Mouse (Mus musculus): ENCODE measurements around the gene Fkbp6. TPM values are rescaled to one million over a fixed set of nuclear protein-coding genes. Genes with fewer than 3 reads are reported as not detected.
"Not testable (repeated sequence)": the region's sequence is repeated elsewhere in the genome, so short reads cannot be mapped to it uniquely, and the experiment has no call there.

The Fkbp6 gene
- polyA plus RNA-seq, 1 experiment from 2014 or later, result not detected

DNA sequence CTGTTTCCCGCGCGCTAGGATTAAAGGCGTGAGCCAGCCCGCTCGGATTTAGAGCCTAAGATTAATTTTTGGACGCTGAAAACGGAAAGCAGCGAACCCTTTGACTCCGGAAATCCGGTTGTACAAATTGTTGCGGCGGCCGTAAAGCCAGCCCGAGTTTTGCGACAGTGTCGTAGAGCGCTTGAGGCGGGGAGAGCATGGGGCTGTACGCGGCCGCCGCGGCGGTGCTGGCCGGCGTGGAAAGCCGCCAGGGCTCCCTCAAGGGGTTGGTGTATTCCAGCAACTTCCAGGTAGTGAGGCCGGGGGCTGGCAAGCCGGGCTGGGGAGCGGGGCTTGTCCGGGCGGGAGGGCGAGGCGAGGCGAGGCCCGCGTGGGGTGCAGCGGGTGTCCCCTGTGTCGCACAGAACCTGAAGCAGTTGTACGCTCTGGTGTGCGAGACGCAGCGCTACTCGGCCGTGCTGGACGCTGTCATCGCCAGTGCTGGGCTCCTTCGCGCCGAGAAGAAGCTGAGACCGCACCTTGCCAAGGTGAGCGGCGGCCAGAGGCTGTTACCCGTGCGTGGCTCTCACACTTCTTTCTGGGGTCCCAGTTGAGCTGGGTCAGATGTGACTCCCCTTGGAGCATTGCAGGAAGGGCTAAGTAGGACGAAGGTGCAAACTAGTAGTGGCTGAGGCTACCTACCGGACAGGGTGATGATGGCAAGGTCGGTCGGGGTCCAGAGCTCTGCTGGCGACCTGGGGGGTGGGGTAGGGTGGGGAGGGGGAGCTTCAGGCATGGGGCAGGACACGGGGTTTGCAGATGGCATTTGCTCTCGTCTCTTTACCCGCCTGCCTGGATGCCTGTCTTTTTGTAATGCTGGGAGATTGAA lies 20.2 kb upstream of the Fkbp6 start, which contains the start of gene Nsun5:
Nsun5 (plus strand) TSS at position 167 of the 868 bp plus-strand sequence.
- ATAC-seq (replicated peaks; ENCODE audit: low FRiP score, low read depth), result peak; percentile 72
- peak within 1 kb of the TSS; percentile 87 for H3K27ac ChIP-seq
- under 1% methylated on average over 59 of the region's 64 CpGs for WGBS

DNA sequence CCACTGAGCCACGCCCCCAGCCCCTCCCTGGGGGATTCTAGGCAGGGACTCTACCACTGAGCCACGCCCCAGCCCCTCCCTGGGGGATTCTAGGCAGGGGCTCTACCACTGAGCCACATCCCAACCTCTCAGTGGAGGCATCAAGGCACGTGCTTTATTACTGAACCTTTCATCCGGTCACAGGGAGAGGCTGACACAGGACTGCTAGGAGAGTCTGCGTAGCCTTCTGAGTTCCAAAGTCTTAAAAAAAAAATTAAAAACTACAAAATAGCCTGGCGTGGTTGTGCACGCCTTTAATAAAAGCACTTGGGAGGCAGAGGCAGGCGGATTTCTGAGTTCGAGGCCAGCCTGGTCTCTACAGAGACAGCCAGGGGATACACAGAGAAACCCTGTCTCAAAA lies 19.4 kb upstream of the Fkbp6 start:
- H3K4me3 ChIP-seq (replicated peaks; ENCODE audit: low read depth, low read length), result peak overlapping the region; percentile 81
- H3K9me3 ChIP-seq (replicated peaks; ENCODE audit: low read length); H3K27me3 ChIP-seq (ENCODE audit: insufficient read depth, low read length); H3K4me1 ChIP-seq (replicated peaks; ENCODE audit: insufficient read depth, low read length); ATAC-seq (replicated peaks; ENCODE audit: low FRiP score, low read depth); DNase-seq (ENCODE audit: low spot score): not testable (repeated sequence)
- WGBS, result 64% methylated on average over 9 of the region's 9 CpGs
- peaks cover 13% of the 10 kb centered on the region for H3K36me3 ChIP-seq (ENCODE audit: insufficient read depth, low read length)
- peak overlapping the region; percentile 81 for H3K4me2 ChIP-seq (ENCODE audit: low read length)
- peak overlapping the region; percentile 85 for H3K9ac ChIP-seq (ENCODE audit: low read depth, low read length)
- peak overlapping the region; percentile 87 for H3K27ac ChIP-seq

More for the DNA sequence above, 20.2 kb upstream of the Fkbp6 start, which contains the start of gene Nsun5:
- 0 out of 2 replicates have a peak, but pooled peaks have one; percentile 6 for TF ChIP-seq CTCF (IDR thresholded peaks at IDR 0.05; ENCODE audit: low read depth)
- Histone ChIP-seq H3K36me3 (ENCODE audit: insufficient read depth, low read length) (peaks cover 19% of the 10 kb centered on the region), H3K27me3 (ENCODE audit: insufficient read depth, low read length) (no peaks in the 10 kb centered on the region), H3K9me3 (replicated peaks; ENCODE audit: low read length) (no peaks in the 10 kb centered on the region), H3K4me1 (replicated peaks; ENCODE audit: insufficient read depth, low read length) (peaks cover 6% of the 10 kb centered on the region; the same call in 1 of the 2 replicates), H3K4me3 (replicated peaks; ENCODE audit: low read depth, low read length) (peak within 1 kb of the TSS; percentile 81), H3K4me2 (ENCODE audit: low read length) (peak within 1 kb of the TSS; percentile 81), H3K9ac (ENCODE audit: low read depth, low read length) (peak within 1 kb of the TSS; percentile 85)
- DNase-seq (ENCODE audit: low spot score), result peak; percentile 96

DNA sequence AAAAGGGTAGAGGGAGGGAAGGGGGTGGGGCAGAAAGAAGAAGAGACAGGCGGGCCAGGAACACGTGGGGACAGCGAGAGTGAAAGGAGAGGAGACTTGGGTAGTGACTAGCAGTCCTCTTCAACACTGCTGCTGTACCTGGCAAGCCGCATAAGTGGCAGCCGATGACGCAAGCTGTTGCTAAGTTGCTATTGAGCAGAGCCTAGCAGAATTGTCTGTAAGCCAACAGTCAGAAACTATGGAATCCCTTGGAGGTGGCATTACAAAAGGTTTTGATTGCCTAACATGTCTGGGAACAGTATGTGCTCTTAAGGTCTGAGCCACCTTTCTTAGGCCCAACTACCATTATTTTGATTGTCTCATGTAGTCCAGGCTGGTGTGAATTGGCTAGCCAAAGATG lies 18.5 kb upstream of the Fkbp6 start:
- 84% methylated on average over 6 of the region's 6 CpGs for WGBS
- Histone ChIP-seq H3K4me1 (replicated peaks; ENCODE audit: insufficient read depth, low read length) (peaks cover 6% of the 10 kb centered on the region; the same call in 1 of the 2 replicates), H3K27me3 (ENCODE audit: insufficient read depth, low read length) (no peaks in the 10 kb centered on the region), H3K4me3 (replicated peaks; ENCODE audit: low read depth, low read length) (no peak overlapping the region), H3K9ac (ENCODE audit: low read depth, low read length) (no peak overlapping the region), H3K36me3 (ENCODE audit: insufficient read depth, low read length) (peaks cover 11% of the 10 kb centered on the region), H3K27ac (no peak overlapping the region), H3K9me3 (replicated peaks; ENCODE audit: low read length) (no peaks in the 10 kb centered on the region), H3K4me2 (ENCODE audit: low read length) (no peak overlapping the region)
- TF ChIP-seq CTCF (IDR thresholded peaks at IDR 0.05; ENCODE audit: low read depth), result no peak
- no peak for DNase-seq (ENCODE audit: low spot score)
- no peak for ATAC-seq (replicated peaks; ENCODE audit: low FRiP score, low read depth)

DNA sequence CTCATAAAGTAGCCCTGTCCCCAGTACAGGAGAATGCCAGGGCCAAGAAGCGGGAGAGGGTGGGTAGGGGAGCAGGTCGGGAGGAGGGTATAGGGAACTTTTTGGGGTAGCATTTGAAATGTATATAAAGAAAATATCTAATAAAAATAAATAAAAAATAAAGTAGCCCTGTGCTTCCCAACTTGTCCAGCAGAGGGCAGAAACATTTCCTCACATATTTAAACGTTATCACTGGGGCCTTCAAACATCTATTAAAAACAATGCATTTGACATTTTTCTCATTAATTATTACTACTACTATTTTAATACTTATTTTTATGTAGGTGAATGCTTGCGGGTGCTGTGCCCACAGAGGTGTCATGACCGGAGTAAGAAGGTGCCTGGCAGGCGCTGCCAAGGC lies 18.0 kb upstream of the Fkbp6 start:
- DNase-seq (ENCODE audit: low spot score) (peak; percentile 32), ATAC-seq (replicated peaks; ENCODE audit: low FRiP score, low read depth) (no peak)
- peaks cover 6% of the 10 kb centered on the region; the same call in 1 of the 2 replicates for H3K4me1 ChIP-seq (replicated peaks; ENCODE audit: insufficient read depth, low read length)
- peak; percentile 71 for TF ChIP-seq CTCF (IDR thresholded peaks at IDR 0.05; ENCODE audit: low read depth)
- 55% methylated on average over 6 of the region's 6 CpGs for WGBS
- H3K9ac ChIP-seq (ENCODE audit: low read depth, low read length), result no peak overlapping the region
- H3K9me3 ChIP-seq (replicated peaks; ENCODE audit: low read length), result no peaks in the 10 kb centered on the region
- H3K4me3 ChIP-seq (replicated peaks; ENCODE audit: low read depth, low read length), result no peak overlapping the region
- H3K4me2 ChIP-seq (ENCODE audit: low read length), result no peak overlapping the region
- peaks cover 7% of the 10 kb centered on the region for H3K36me3 ChIP-seq (ENCODE audit: insufficient read depth, low read length)
- no peaks in the 10 kb centered on the region for H3K27me3 ChIP-seq (ENCODE audit: insufficient read depth, low read length)
- H3K27ac ChIP-seq, result no peak overlapping the region

DNA sequence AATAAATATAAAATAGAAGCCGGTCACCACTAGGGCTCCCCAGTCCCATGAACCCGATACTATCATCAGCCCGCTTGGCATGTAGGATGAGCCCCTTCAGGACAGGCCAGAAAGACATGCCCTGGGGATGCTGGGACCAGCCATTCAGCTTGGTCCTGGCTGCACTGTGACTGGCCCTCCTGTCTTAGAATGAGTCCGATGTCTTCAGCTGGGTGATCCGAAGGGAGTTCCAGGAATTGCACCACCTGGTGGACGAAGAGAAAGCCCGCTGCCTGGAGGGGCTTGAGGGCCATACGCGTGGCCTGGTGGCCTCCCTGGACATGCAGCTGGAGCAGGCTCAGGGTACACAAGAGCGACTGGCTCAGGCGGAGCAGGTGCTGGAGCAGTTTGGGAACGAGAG lies 13.7 kb upstream of the Fkbp6 start:
- Histone ChIP-seq H3K27me3 (ENCODE audit: insufficient read depth, low read length) (no peaks in the 10 kb centered on the region), H3K4me1 (replicated peaks; ENCODE audit: insufficient read depth, low read length) (no peaks in the 10 kb centered on the region), H3K4me3 (replicated peaks; ENCODE audit: low read depth, low read length) (no peak overlapping the region), H3K9ac (ENCODE audit: low read depth, low read length) (no peak overlapping the region), H3K36me3 (ENCODE audit: insufficient read depth, low read length) (no peaks in the 10 kb centered on the region), H3K4me2 (ENCODE audit: low read length) (no peak overlapping the region), H3K27ac (no peak overlapping the region), H3K9me3 (replicated peaks; ENCODE audit: low read length) (no peaks in the 10 kb centered on the region)
- ATAC-seq (replicated peaks; ENCODE audit: low FRiP score, low read depth) (peak; percentile 49; the same call in 1 of the 2 replicates), DNase-seq (ENCODE audit: low spot score) (peak; percentile 71)
- TF ChIP-seq CTCF (IDR thresholded peaks at IDR 0.05; ENCODE audit: low read depth), result peak; percentile 83
- 29% methylated on average over 12 of the region's 12 CpGs for WGBS

DNA sequence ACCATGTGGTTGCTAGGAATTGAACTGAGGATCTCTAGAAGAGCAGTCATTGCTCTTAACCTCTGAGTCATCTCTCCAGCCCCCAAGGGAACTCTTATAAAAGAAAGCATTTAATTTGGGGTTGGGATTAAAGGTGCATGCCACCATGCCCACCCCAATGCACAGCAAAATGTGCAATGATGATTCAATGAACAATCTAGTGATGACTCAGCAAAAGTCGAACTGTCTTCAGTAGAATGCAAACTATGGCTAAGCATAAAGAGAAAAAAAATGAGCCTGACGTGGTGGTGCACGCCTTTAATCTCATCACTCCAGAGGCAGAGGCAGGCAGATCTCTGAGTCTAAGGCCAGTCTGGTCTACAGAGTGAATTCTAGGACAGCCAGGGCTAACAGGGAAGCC lies 12.7 kb upstream of the Fkbp6 start:
- Histone ChIP-seq H3K4me3 (replicated peaks; ENCODE audit: low read depth, low read length) (no peak overlapping the region), H3K4me2 (ENCODE audit: low read length) (no peak overlapping the region), H3K27me3 (ENCODE audit: insufficient read depth, low read length) (no peaks in the 10 kb centered on the region), H3K36me3 (ENCODE audit: insufficient read depth, low read length) (no peaks in the 10 kb centered on the region), H3K4me1 (replicated peaks; ENCODE audit: insufficient read depth, low read length) (no peaks in the 10 kb centered on the region), H3K27ac (no peak overlapping the region), H3K9me3 (replicated peaks; ENCODE audit: low read length) (no peaks in the 10 kb centered on the region), H3K9ac (ENCODE audit: low read depth, low read length) (no peak overlapping the region)
- no peak for DNase-seq (ENCODE audit: low spot score)
- WGBS, result 88% methylated on average over 3 of the region's 3 CpGs
- ATAC-seq (replicated peaks; ENCODE audit: low FRiP score, low read depth), result no peak
- no peak for TF ChIP-seq CTCF (IDR thresholded peaks at IDR 0.05; ENCODE audit: low read depth)
